Mouse (Mus musculus) mesoderm, embryonic 11.5 days (tissue): ENCODE measurements around the gene Ccdc188.

Source experiments
- DNase-seq: peaks from one replicate; pipeline ENCODE4 v3.0.0-alpha.2; 2012; ENCODE audit warnings: low read depth, low spot score

The Ccdc188 gene

GRCm38 (mm10) chr16:18201620-18202019 is 16.1 kb upstream of the Ccdc188 start:
- DNase-seq: no peak

- no peak for DNase-seq
These were observed 15.6 kb upstream of the Ccdc188 start for GRCm38 (mm10) chr16:18202061-18202460.

GRCm38 (mm10) chr16:18203430-18204091 is 14.1 kb upstream of the Ccdc188 start:
- peak; percentile 57 for DNase-seq

GRCm38 (mm10) chr16:18210701-18211416 is 6.8 kb upstream of the Ccdc188 start:
- DNase-seq: peak; percentile 70

GRCm38 (mm10) chr16:18211417-18212171 is 6.1 kb upstream of the Ccdc188 start:
- DNase-seq: peak; percentile 88

- DNase-seq: peak; percentile 90
These were observed 4.0 kb upstream of the Ccdc188 start for GRCm38 (mm10) chr16:18213689-18214088.

GRCm38 (mm10) chr16:18214858-18215257 is 2.8 kb upstream of the Ccdc188 start:
- no peak for DNase-seq

GRCm38 (mm10) chr16:18218580-18218996 is 909 bp downstream of the Ccdc188 start:
- DNase-seq: no peak

- no peak for DNase-seq
These were observed 2.3 kb downstream of the Ccdc188 start for GRCm38 (mm10) chr16:18220001-18220400.

GRCm38 (mm10) chr16:18220856-18221542 is 3.3 kb downstream of the Ccdc188 start:
- DNase-seq: no peak

- DNase-seq: no peak
These were observed 3.8 kb downstream of the Ccdc188 start for GRCm38 (mm10) chr16:18221543-18221898.

- DNase-seq: no peak
These were observed 4.5 kb downstream of the Ccdc188 start for GRCm38 (mm10) chr16:18222188-18222587.

- no peak for DNase-seq
These were observed 9.5 kb downstream of the Ccdc188 start for GRCm38 (mm10) chr16:18227187-18227586.

GRCm38 (mm10) chr16:18227897-18228422 is 10.3 kb downstream of the Ccdc188 start:
- DNase-seq: no peak

GRCm38 (mm10) chr16:18228856-18229255 is 11.2 kb downstream of the Ccdc188 start:
- no peak for DNase-seq

- DNase-seq: no peak
These were observed 11.9 kb downstream of the Ccdc188 start for GRCm38 (mm10) chr16:18229622-18230021.

- no peak for DNase-seq
These were observed 12.9 kb downstream of the Ccdc188 start for GRCm38 (mm10) chr16:18230617-18231016.

- DNase-seq: no peak
These were observed 13.4 kb downstream of the Ccdc188 start for GRCm38 (mm10) chr16:18231047-18231446.

- no peak for DNase-seq
These were observed 13.8 kb downstream of the Ccdc188 start for GRCm38 (mm10) chr16:18231451-18231850.

GRCm38 (mm10) chr16:18233451-18233850 is 15.8 kb downstream of the Ccdc188 start:
- DNase-seq: no peak

GRCm38 (mm10) chr16:18233919-18234670 is 16.4 kb downstream of the Ccdc188 start:
- no peak for DNase-seq
